Mouse (Mus musculus): ENCODE results near the gene Fam213b.

DNA sequence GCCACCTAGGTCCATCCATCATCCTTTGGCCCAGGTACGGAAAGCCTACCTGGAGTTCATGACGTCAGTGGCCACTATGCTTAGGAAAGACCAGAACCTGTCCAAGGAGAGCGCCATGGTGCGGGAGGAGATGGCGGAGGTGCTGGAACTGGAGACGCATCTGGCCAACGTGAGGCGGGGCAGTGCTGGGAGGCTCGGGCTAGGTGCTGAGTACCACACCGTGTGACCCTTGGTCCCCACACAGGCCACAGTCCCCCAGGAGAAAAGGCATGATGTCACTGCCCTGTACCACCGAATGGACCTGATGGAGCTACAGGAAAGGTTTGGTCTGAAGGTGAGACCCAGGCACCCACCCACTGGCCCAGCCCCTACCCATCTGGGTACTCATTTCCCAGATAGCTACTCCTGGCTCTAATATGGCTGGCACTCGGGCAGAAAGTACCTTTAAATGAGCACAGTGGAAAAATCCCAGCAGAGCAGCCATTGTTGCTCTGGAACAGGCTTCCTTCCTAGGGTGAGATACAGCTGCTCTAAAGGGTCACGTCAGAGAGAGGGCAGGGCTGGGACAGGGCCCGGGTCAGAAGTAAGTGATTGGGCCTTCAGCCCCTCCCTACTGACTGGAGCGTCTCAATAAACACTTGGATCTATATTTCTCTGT, 11.2 kb downstream of the Fam213b start:
- TF ChIP-seq POLR2A (IDR thresholded peaks at IDR 0.05; ENCODE audit: insufficient read depth, low read length) = no peak
- no peak for TF ChIP-seq EP300 (IDR thresholded peaks at IDR 0.05; ENCODE audit: insufficient read depth, low read depth, low read length)

Data from ES-Bruce4 (cell line).